Mouse (Mus musculus) retina, postnatal 7 days (tissue): ENCODE data around the gene Aarsd1.
"Not testable (repeated sequence)": the region's sequence is repeated elsewhere in the genome, so short reads cannot be mapped to it uniquely, and the experiment has no call there.

Source experiments
- DNase-seq: peaks from one replicate; pipeline ENCODE4 v3.0.0-alpha.2; 2012; ENCODE audit warnings: low read depth, low spot score

The Aarsd1 gene

GRCm38 (mm10) chr11:101378926-101379325 lies 38.5 kb downstream of the Aarsd1 start:
- no peak for DNase-seq

DNA sequence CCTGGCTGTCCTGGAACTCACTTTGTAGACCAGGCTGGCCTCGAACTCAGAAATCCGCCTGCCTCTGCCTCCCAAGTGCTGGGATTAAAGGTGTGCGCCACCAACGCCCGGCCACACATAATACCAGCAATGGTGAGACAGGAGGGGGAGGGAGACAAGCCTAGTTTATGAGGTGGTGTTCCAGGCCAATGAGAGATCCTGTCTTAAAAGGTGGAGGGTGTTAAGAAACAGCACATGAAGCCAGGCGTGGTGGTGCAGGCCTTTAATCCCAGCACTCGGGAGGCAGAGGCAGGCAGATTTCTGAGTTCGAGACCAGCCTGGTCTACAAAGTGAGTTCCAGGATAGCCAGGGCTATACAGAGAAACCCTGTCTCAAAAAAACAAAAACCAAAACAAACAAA lies 39.2 kb downstream of the Aarsd1 start:
- not testable (repeated sequence) for DNase-seq

GRCm38 (mm10) chr11:101374421-101374938 lies 42.9 kb downstream of the Aarsd1 start:
- no peak for DNase-seq

DNA sequence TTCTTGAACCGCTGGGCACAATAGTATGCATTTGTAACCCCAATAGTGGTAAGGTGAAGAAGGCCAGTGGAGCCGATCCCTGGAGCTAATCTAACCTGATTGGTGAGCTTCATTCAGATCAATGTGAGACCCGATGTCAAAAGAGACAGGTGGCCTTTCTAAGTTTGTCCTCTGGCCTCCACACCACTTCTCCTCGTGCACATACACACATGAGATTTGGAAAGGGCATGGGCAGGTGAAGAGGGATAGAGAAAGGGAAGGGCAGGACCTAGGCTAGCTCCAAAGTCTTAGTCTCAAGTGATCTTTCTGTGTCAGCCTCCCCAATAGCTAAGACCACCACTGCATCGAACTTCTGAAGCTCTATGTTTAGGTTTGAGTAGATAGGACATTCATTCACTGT lies 47.3 kb downstream of the Aarsd1 start:
- no peak for DNase-seq

GRCm38 (mm10) chr11:101367326-101367935 lies 50.0 kb downstream of the Aarsd1 start, which contains the start of gene G6pc:
TSS of gene G6pc (plus strand) at chr11:101367561.
- DNase-seq = no peak

DNA sequence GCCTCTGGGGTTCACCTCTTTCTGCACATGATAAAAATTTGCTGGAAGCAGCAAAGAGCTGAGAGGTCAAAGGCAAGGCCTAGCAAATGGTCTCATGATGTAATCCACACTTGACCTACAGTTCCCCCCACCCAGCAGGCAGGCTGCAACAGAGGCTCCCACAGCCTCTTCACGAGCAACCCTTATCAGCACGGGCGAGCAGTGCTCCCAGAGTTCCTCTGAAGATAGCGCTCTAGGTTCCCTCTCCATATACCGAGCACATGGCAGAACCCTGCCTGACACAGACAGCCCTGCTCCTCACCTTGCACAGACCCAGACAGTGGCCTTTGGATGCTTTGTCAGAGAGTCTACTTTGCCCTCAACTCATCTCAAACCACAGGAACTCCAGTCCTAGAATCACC lies 52.9 kb downstream of the Aarsd1 start:
- no peak for DNase-seq

DNA sequence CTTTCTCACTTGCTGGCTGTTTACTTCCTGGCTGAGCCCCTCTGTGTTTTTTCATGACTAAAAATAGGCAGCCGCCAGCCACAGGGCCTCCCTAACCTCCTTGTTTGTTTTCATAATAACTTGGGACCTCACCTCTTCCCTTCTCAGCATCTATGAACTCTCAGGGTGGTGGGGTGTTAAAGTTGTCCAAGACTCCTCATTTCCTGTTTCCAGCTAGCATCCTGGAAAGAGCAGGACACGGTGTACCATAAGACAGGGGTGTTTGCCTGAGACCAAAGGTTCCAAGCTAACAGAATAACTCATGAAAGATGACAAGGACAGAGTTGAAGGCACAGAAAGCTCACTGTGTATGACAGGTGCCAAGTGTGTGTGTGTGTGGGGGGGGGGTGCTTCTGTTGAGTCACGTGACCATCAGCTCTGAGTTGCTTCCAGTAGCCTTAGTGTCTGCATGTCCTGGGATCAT lies 56.7 kb downstream of the Aarsd1 start:
- DNase-seq = no peak

GRCm38 (mm10) chr11:101359776-101360175 lies 57.6 kb downstream of the Aarsd1 start:
- DNase-seq = no peak

DNA sequence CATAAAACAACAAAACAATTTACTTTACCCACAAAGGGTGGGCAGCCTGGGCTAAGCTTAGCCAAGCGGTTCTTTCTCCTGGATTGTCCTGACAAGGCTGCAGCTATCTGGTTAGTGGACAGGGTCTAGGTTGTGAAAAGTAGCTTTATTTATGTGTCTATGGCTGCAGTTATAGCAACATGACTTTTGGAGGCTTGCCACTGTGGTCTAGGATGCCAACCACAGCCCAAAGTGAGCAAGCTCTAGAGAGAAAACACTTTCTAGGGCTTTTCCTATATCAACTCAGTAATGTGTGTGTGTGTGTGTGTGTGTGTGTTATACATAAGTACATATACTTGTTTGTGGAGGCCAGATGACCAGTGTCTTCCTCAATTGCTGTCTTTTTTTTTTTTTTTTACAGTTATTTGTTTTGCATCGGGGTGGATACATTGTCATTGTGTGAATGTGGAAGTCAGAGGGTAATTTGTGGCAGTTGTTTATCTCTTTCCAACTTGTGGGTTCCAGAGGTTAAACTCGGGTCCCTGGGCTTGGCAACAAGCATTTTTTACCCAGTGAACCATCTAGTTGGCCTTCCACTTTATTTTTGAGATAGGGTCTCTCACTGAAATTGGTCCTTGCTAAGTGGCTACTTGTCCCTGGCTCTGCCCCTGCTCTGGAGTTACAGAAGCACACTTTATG lies 59.8 kb downstream of the Aarsd1 start:
- no peak for DNase-seq
